Mouse (Mus musculus) forebrain, postnatal 0 days (tissue): ENCODE results near the gene Sugp2. TPM values are rescaled to one million over a fixed set of nuclear protein-coding genes. Genes with fewer than 3 reads are reported as not detected.

Experiments used
- ATAC-seq: fragments of 200-750 bp; cut with Nextera tagmentation; 2 replicates; pipeline ENCODE4 v1.8.0; 2017; ENCODE audit warnings: mild to moderate bottlenecking, moderate library complexity
- DNase-seq: peaks from one replicate; pipeline ENCODE4 v3.0.0-alpha.2; 2015
- H3K27ac ChIP-seq: fragments of 300-500 bp; sonication (generic); 2 replicates; pipeline ENCODE4 v1.5.1; 2014; ENCODE audit warnings: low read depth, mild to moderate bottlenecking, antibody characterized with exemption, low read length, moderate library complexity, mixed read lengths
- H3K27me3 ChIP-seq: fragments of 300-500 bp; sonication (generic); 2 replicates; pipeline ENCODE4 v1.6.1; 2014; ENCODE audit warnings: mild to moderate bottlenecking, low read length, mixed read lengths; ENCODE audit not compliant: insufficient read depth
- H3K36me3 ChIP-seq: fragments of 300-500 bp; sonication (generic); 2 replicates; pipeline ENCODE4 v1.6.1; 2014; ENCODE audit warnings: mild to moderate bottlenecking, moderate library complexity; ENCODE audit not compliant: insufficient read depth
- H3K4me1 ChIP-seq: fragments of 300-500 bp; sonication (generic); 2 replicates; pipeline ENCODE4 v1.6.1; 2014; ENCODE audit warnings: antibody characterized with exemption; ENCODE audit not compliant: insufficient read depth
- H3K4me2 ChIP-seq: fragments of 300-500 bp; sonication (generic); 2 replicates; pipeline ENCODE4 v1.6.1; 2014; ENCODE audit warnings: low read depth, mild to moderate bottlenecking, moderate library complexity
- H3K4me3 ChIP-seq: fragments of 300-500 bp; sonication (generic); 2 replicates; pipeline ENCODE4 v1.5.1; 2014; ENCODE audit warnings: low read depth, low read length, mixed read lengths
- H3K9ac ChIP-seq: fragments of 300-500 bp; sonication (generic); 2 replicates; pipeline ENCODE4 v1.6.1; 2014; ENCODE audit warnings: mild to moderate bottlenecking
- H3K9me3 ChIP-seq: fragments of 300-500 bp; sonication (generic); 2 replicates; pipeline ENCODE4 v1.6.1; 2016; ENCODE audit warnings: low read length
- CTCF ChIP-seq: sonication (generic); IDR thresholded peaks from 2 replicates; pipeline ENCODE4 v1.5.1; 2016; ENCODE audit warnings: antibody characterized with exemption, control low read depth, low read depth
- WGBS: fragments of 180-500 bp; shearing (Covaris S2); extraction: QIAGEN DNeasy Blood & Tissue Kit; methylation state at CpG from one replicate; pipeline ENCODE4 v1.1.7; 2014; 5-methylcytosine and 5-hydroxymethylcytosine counted together
- polyA plus RNA-seq: library from polyadenylated mRNA; unstranded; fragments of >200 nt; fragmentation: Nextera tagmentation; extraction: Ambion mirVana; gene quantifications from 2 replicates; pipeline ENCODE4 v1.2.1, GENCODE M21; 2015
- total RNA-seq: library from RNA; depleted of rRNA; stranded (reverse); fragments of >200 nt; gene quantifications from 2 replicates; pipeline ENCODE4 v1.2.3, GENCODE M21; 2014

Sugp2 gene
- total and polyA plus RNA-seq, 2 experiments from 2014 or later = 65.0 to 129 TPM

DNA sequence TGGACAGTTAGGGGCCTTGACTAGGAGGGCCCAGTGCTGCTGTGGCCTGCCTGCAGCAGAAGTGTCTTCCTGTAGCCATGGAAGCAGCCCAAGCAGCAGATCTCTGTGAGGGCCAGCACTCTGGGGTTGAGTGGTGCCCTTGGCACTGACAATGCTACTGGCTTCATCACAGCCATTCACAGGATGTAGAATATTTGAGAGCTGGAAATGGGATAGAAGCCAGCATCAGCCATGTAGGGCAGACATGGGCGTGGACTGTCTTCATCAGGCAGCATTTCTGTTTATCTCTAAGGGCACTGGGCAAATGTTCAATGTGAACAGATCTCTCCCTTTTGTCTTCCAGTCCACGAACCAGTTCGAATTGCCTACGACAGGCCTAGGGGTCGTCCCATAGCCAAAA, 24.6 kb downstream of the Sugp2 start:
- no peak overlapping the region for H3K9ac ChIP-seq
- H3K4me2 ChIP-seq = no peak overlapping the region
- no peak for ATAC-seq
- H3K36me3 ChIP-seq = peaks cover 96% of the 10 kb centered on the region
- no peak overlapping the region for H3K4me3 ChIP-seq
- no peaks in the 10 kb centered on the region for H3K4me1 ChIP-seq
- no peaks in the 10 kb centered on the region for H3K27me3 ChIP-seq
- H3K9me3 ChIP-seq = no peaks in the 10 kb centered on the region
- no peak for DNase-seq
- no peak overlapping the region for H3K27ac ChIP-seq
- 85% methylated on average over 5 of the region's 5 CpGs for WGBS
- TF ChIP-seq CTCF = no peak

DNA sequence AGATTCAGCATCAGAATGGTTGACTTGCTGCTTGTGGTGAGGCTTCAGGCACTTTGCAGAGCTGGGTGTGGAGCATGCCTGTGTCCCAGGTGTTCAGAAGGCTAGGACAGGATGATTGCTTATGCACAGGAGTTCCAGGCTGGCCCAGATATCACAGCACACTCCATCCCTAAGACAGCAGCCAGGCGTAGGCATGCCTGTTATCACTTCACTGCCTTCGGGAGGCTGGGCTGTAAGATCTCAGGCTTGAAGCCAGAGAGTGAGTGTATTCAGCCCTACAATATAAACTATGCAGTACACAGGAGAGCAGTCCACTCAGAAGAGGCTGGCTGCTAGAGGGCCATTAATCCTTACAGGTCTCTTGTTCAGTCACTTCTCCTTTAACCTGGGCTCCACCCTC, 25.0 kb downstream of the Sugp2 start:
- no peaks in the 10 kb centered on the region for H3K9me3 ChIP-seq
- H3K4me1 ChIP-seq = no peaks in the 10 kb centered on the region
- TF ChIP-seq CTCF = no peak
- DNase-seq = no peak
- H3K4me3 ChIP-seq = no peak overlapping the region
- no peak overlapping the region for H3K27ac ChIP-seq
- no peak overlapping the region for H3K9ac ChIP-seq
- ATAC-seq = no peak
- no peaks in the 10 kb centered on the region for H3K27me3 ChIP-seq
- H3K36me3 ChIP-seq = peaks cover 96% of the 10 kb centered on the region
- no peak overlapping the region for H3K4me2 ChIP-seq
- 89% methylated on average over 2 of the region's 2 CpGs for WGBS

DNA sequence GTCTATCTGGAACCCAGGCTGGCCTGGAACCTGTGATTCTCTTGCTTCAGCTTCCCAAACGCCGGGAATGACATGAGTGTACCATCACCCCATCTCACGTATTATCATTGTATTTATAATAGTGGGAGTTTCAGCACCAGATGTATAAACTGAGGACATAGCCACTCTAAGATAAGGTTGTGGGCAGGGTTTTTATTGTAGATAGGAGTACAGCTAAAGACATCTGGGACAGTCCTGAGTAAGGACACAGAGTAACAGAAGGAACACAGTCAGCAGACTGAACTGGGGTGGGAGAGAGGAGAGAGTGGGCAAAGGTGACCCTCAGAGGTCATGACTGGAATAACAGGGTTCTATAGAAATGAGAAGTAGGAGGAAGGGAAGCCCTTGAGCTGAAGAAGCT, 33.6 kb downstream of the Sugp2 start:
- no peak for ATAC-seq
- Histone ChIP-seq H3K4me3 (no peak overlapping the region), H3K27ac (no peak overlapping the region), H3K27me3 (no peaks in the 10 kb centered on the region), H3K9ac (no peak overlapping the region), H3K4me1 (no peaks in the 10 kb centered on the region), H3K9me3 (no peaks in the 10 kb centered on the region), H3K36me3 (peaks cover 36% of the 10 kb centered on the region), H3K4me2 (no peak overlapping the region)
- DNase-seq = no peak
- no peak for TF ChIP-seq CTCF
- 88% methylated on average over 3 of the region's 3 CpGs for WGBS

GRCm38 (mm10) chr8:70268311-70268710, 34.3 kb downstream of the Sugp2 start:
- Histone ChIP-seq H3K4me2 (no peak overlapping the region), H3K4me1 (no peaks in the 10 kb centered on the region), H3K4me3 (no peak overlapping the region), H3K27ac (0 out of 2 replicates have a peak overlapping the region, but pooled peaks have one; percentile 40), H3K9ac (no peak overlapping the region), H3K36me3 (peaks cover 30% of the 10 kb centered on the region), H3K9me3 (no peaks in the 10 kb centered on the region), H3K27me3 (no peaks in the 10 kb centered on the region)
- WGBS = 29% methylated on average over 5 of the region's 5 CpGs
- no peak for TF ChIP-seq CTCF
- ATAC-seq (peak; percentile 12; the same call in 1 of the 2 replicates), DNase-seq (peak; percentile 8)

GRCm38 (mm10) chr8:70268799-70269565, 35.0 kb downstream of the Sugp2 start:
- Histone ChIP-seq H3K4me2 (no peak overlapping the region), H3K9ac (no peak overlapping the region), H3K27me3 (no peaks in the 10 kb centered on the region), H3K36me3 (peaks cover 23% of the 10 kb centered on the region), H3K27ac (peak overlapping the region; percentile 40; the same call in 1 of the 2 replicates), H3K4me3 (no peak overlapping the region), H3K4me1 (no peaks in the 10 kb centered on the region), H3K9me3 (no peaks in the 10 kb centered on the region)
- WGBS = 52% methylated on average over 11 of the region's 11 CpGs
- ATAC-seq = peak; percentile 44
- peak; percentile 43 for TF ChIP-seq CTCF
- peak; percentile 27 for DNase-seq

- Histone ChIP-seq H3K27ac (no peak overlapping the region), H3K4me3 (no peak overlapping the region), H3K36me3 (no peaks in the 10 kb centered on the region), H3K9me3 (no peaks in the 10 kb centered on the region), H3K9ac (no peak overlapping the region), H3K4me1 (no peaks in the 10 kb centered on the region), H3K27me3 (no peaks in the 10 kb centered on the region), H3K4me2 (no peak overlapping the region)
- 74% methylated on average over 3 of the region's 3 CpGs for WGBS
- DNase-seq (no peak), ATAC-seq (no peak)
- TF ChIP-seq CTCF = no peak
Measured at GRCm38 (mm10) chr8:70272949-70273348, 38.9 kb downstream of the Sugp2 start.

DNA sequence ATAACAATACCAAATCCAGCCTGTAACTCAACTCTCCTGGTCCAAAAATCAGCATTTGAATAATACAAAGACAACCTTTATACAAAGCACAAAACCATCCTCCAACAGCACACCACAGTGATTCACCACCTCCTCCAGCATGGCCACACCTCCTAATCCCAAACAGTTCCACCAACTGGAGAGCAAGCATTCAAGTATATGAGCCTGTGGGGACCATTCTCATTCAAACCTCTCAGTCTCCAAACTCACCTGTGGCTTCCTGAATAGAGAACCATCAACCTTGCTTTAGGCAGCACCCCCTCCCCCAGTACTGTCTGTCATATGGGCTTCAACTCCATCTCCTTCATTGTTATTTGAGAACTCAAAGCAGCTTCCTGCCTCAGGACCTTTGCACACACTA, 40.3 kb downstream of the Sugp2 start:
- TF ChIP-seq CTCF = no peak
- ATAC-seq (no peak), DNase-seq (no peak)
- Histone ChIP-seq H3K4me2 (no peak overlapping the region), H3K4me3 (no peak overlapping the region), H3K27me3 (no peaks in the 10 kb centered on the region), H3K27ac (no peak overlapping the region), H3K36me3 (no peaks in the 10 kb centered on the region), H3K9me3 (no peaks in the 10 kb centered on the region), H3K9ac (no peak overlapping the region), H3K4me1 (no peaks in the 10 kb centered on the region)
